Mouse (Mus musculus) gastrocnemius, postnatal 25 days (tissue): ENCODE measurements around the gene Rps6ka4. TPM values are rescaled to one million over a fixed set of nuclear protein-coding genes. Genes with fewer than 3 reads are reported as not detected.

Source experiments
- microRNA-seq, 2 experiments: library from miRNA; unstranded; fragments of <30 nt; microRNA quantifications; one replicate each; pipeline ENCODE4 v1.2.0; 2021; ENCODE audit warnings: borderline replicate concordance in 2 of 2
- total RNA-seq, 2 experiments: library from RNA; stranded (reverse); gene quantifications; 1 replicate in 1 of 2; 2 replicates in 1 of 2; pipeline ENCODE4 v1.2.3; 2021

Rps6ka4 gene
- total RNA-seq, 2 experiments from 2014 or later: 6.7 to 7.2 TPM

Small RNAs within 50 kb of the gene (microRNA-seq; reads per million reads assigned to microRNA genes)
- 0 reads per million in 2 experiments for gene Mir5046

Other genes with a start within 250 kb of the Rps6ka4 start
- under 1 TPM; 0.40 to 0.41 TPM for gene Ccdc88b, start 17.6 kb upstream of the Rps6ka4 start, total RNA-seq
- gene Trmt112, start 69.1 kb upstream of the Rps6ka4 start, total RNA-seq: 10 to 100 TPM; 28.8 to 32.2 TPM
- 100 to 1,000 TPM; 212 to 215 TPM for gene Prdx5, start 69.5 kb upstream of the Rps6ka4 start, total RNA-seq
- gene Esrra, start 81.2 kb upstream of the Rps6ka4 start, total RNA-seq: 10 to 100 TPM; 86.8 to 89.5 TPM
- not detected for gene Catsperz, start 84.7 kb upstream of the Rps6ka4 start, total RNA-seq
- gene Kcnk4, start 93.9 kb upstream of the Rps6ka4 start, total RNA-seq: not detected
- gene Bad, start 101.2 kb upstream of the Rps6ka4 start, total RNA-seq: 10 to 100 TPM; 11.5 to 14.3 TPM
- gene Gpr137, start 101.8 kb upstream of the Rps6ka4 start, total RNA-seq: 10 to 100 TPM in 1 of 2 experiments, 1 to 10 TPM in 1; 9.5 to 10.9 TPM
- 100 to 1,000 TPM; 113 to 131 TPM for gene Ppp1r14b, start 134.3 kb upstream of the Rps6ka4 start, total RNA-seq
- gene Plcb3, start 135.8 kb upstream of the Rps6ka4 start, total RNA-seq: 10 to 100 TPM in 1 of 2 experiments, 1 to 10 TPM in 1; 9.8 to 10.4 TPM
- gene Fkbp2, start 139.9 kb upstream of the Rps6ka4 start, total RNA-seq: 10 to 100 TPM in 1 of 2 experiments, 1 to 10 TPM in 1; 7.9 to 12.4 TPM
- 100 to 1,000 TPM; 143 to 156 TPM for gene Vegfb, start 147.0 kb upstream of the Rps6ka4 start, total RNA-seq
- gene Dnajc4, start 151.9 kb upstream of the Rps6ka4 start, total RNA-seq: 10 to 100 TPM; 31.3 to 32.9 TPM
- gene Nudt22, start 155.5 kb upstream of the Rps6ka4 start, total RNA-seq: 10 to 100 TPM; 15.6 to 17.2 TPM
- 10 to 100 TPM; 21.5 to 24.5 TPM for gene Trpt1, start 155.5 kb upstream of the Rps6ka4 start, total RNA-seq
- gene Fermt3, start 178.8 kb upstream of the Rps6ka4 start, total RNA-seq: 1 to 10 TPM in 1 of 2 experiments, under 1 TPM in 1; 0.84 to 1.2 TPM
- 10 to 100 TPM; 86.5 to 95.6 TPM for gene Stip1, start 199.3 kb upstream of the Rps6ka4 start, total RNA-seq
- 100 to 1,000 TPM; 227 to 252 TPM for gene Macrod1, start 216.2 kb upstream of the Rps6ka4 start, total RNA-seq